Mouse (Mus musculus) heart, adult 9 months (tissue): ENCODE data around the gene Patj.

Source experiments
- DNase-seq, 2 experiments: peaks; one replicate each; pipeline ENCODE4 v3.0.0; 2022; ENCODE audit warnings: low spot score in 2 of 2

The Patj gene

DNA sequence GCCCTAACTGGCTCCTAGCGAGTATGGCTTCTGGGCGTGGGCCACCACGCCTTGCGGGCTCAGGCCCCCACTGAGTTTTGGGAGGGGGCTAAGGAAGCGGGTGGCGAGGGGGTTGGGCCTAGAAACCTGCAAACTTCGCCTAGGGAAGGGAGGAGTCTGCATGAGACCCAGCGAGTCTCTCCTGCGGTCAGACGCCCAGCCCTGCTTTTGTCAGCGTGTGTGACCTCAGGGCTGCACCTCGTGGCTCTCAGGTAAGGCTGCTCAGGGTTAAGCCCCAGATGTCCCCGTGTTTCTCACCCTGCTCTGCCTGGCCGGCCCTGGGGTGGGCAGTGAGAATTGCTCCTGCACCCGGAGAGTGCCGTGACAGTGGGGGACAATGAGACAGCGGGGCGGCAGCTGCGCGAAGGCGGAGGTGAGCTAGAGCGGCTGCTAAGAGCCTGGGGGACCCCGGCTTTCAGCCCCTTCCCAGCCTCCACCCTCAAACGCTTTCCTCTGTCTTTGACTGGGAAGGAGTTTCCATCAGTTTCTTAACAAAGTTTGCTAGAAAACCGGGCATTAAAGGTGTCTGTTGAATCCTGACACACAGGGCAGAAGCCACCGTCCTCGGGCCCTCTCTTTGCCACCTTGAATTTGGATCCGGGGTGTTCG lies 331.1 kb downstream of the Patj start, which contains the start of gene L1td1:
TSS of gene L1td1 (plus strand) at position 145 of the 648 bp plus-strand sequence.
- no peak for DNase-seq

GRCm38 (mm10) chr4:98727295-98727958 lies 331.8 kb downstream of the Patj start:
- no peak for DNase-seq

GRCm38 (mm10) chr4:98727959-98728347 lies 332.4 kb downstream of the Patj start:
- no peak for DNase-seq

DNA sequence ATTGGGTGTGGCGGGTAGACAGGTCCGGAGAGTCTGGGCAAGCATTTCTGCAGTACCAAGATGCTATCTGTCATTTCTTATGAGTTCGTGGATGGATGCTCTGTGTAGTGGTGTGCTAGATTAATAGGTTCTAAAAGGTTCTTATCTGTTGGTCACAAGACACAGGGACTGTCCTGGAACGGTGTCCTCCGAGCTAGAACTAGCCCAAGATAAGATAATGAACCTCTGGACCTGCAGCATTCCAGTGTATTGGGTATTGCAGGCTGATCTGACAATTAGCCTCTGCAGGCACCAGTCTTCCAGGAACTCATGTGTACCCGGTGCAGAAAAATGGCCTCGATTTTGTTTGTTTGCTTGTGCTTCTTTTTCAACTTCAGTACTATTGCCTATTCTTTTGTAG lies 333.1 kb downstream of the Patj start:
- DNase-seq, result no peak

DNA sequence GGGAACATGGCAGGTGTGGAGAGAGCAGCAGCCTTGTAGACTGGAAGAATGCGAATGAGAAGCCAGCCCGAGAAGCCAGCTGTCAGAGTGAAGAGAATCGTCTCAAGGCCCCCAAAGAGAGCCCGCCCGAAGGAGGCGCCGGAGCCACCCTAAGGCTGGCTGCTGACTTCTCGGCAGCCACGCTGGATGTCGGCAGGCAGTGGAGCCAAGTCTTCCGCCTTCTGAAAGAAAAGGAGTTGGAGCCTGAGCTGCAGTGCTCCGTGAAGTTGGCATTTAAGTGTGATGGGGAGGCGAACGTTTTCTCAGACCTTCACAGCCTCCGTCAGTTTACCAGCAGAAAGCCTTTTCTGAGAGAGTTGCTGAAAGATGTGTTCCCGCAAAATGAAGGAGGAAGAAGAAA lies 338.1 kb downstream of the Patj start:
- no peak for DNase-seq

DNA sequence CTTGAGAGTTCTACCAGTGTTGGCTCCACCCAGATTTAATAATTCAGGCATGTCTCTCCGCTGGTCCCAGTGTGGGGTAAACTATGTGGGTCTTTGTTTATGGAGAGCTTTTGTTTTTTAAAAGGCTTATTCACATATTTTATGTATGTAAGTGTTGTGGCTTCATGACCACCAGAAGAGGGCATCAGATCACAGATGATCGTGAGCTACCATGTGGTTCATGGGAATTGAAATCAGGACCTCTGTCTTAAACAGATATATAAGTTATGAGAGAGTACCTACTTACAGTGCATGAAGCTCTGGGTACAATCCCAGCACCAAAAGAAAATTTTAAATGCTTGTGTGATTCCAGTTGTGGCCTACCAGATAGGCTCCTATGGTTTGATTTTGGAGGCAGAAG lies 344.2 kb downstream of the Patj start:
- no peak for DNase-seq

- DNase-seq, result no peak
These were observed 347.8 kb downstream of the Patj start for GRCm38 (mm10) chr4:98743209-98743905.

DNA sequence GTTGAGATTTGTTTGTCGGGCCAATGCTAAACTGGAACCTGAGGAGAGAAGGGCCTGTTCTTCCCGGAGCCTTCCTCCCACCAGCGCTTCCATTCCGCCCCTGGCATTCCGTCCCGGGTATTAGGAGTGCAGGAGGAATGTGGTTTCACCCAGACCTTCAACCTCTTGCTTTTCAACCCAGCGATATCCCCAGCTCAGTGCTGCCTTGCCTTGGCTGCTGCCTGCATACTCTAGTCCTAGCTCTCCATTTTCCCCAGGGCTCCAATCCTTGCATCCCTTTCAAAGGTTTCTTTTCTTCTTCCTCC lies 348.3 kb downstream of the Patj start:
- DNase-seq, result no peak

DNA sequence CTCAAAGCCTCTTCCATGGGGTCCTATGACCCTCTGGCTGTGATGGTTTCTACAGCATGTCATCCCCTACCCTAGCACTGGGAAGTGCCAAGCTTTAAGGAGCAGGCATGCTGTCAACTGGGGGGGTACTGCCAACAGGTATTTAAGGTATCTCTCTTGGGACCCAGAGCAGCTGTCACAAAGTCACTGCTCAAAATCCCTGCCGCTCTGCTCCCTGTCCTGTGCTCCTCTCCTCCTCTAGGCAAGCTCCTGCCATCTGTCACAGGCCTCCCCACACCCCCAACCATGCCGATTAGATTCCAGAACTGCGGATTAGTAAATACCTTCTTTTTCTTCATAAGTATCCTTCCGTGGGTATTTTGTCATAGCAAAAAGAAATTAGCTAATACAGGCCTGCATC lies 358.9 kb downstream of the Patj start:
- no peak for DNase-seq

- DNase-seq, result no peak
These were observed 360.6 kb downstream of the Patj start for GRCm38 (mm10) chr4:98756141-98756540.

- no peak for DNase-seq
These were observed 362.6 kb downstream of the Patj start for GRCm38 (mm10) chr4:98758012-98758821.

DNA sequence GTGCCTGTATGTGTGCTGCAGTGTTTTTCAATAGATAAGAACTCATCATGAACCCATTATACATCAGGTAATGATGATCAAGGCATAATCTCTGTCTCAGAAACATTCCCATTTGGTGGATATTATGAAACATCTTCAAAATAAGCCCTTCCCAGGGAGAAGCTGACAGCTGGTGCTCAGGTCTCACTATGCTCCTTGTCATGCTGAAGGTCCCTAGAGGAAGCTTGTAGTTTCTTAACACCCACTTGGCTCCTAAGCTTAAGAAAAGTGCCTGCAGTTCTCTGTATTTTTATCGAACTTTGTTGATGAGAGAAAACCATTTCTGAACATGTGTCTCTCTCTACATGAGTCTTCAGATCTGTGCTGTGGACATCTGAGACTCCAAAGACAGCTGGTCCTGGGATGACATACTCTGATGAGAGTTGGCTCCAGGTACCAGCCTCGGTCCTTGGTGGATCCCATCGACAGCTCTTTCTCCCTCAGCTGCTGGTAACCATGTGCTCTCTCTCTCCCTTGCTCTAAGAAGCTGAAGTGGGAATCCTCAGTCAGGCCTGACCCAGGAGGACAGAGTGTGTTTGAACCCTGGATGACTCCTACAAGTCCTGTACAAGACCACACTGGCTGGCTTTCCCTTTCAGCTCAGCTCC lies 363.4 kb downstream of the Patj start:
- DNase-seq, result peak in 1 of 2 experiments; percentile 13

GRCm38 (mm10) chr4:98767134-98768133 lies 371.8 kb downstream of the Patj start:
- no peak for DNase-seq
